Mouse (Mus musculus): Measurements from ENCODE around the gene Phospho1. TPM values are rescaled to one million over a fixed set of nuclear protein-coding genes. Genes with fewer than 3 reads are reported as not detected.
A peak's percentile ranks its signal among the peaks of the same experiment; 100 is the strongest.

The Phospho1 gene
- total RNA-seq (2015) (12.6 and 17.3 TPM in 2 replicates), total RNA-seq (2017) (2.3 TPM in 1 of 2 replicates, not detected in the other)

DNA sequence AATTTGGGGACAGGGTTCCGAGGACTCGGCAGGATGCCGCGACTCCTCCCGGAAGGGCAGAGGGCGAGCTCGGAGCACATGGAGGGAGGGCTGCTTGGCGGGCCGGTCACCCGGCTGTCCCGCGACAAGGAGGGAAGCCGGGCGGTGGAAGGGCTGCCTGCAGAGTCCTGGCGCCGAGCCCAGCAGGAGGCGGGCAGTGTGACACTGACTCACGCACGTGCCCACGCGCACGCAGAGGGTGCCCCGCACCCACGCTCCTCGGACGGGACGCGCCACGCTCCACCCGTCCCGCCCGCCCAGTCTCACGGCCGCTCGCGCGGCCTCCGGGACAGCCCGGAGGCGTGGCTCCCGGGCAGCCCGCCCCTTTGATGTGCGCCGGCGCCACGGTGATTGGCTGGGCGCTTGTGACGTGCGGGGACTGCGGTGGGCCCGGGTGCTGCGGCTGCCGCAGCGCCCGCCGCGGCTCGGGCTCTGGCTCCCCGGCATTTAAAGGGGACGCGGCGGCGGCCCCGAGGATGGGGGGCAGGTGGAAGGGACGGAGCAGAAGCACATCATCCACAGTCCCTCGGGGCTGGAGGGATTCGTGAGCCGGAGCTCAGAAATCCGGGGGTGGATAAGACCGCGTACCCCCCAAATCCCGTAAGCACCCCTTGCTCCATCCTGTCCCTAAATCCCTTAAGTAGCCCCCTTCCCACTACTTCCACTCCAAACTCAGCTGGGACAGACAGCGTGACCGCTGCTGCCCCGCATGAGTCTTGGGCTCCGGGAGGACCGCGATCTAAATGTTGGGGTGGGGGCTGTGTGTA lies at the start of gene Phospho1:
Phospho1 (plus strand) TSS at position 429 of the 806 bp plus-strand sequence.
- ATAC-seq (ENCODE audit: poor library complexity, severe bottlenecking), result peak; percentile 93

- ATAC-seq (ENCODE audit: poor library complexity, severe bottlenecking), result peak; percentile 83
Observed at GRCm38 (mm10) chr11:95777323-95778297, 46.7 kb upstream of the Phospho1 start.

- peak; percentile 53 for ATAC-seq (ENCODE audit: poor library complexity, severe bottlenecking)
Observed at GRCm38 (mm10) chr11:95778831-95779251, 45.5 kb upstream of the Phospho1 start.

GRCm38 (mm10) chr11:95779366-95779765 lies 44.9 kb upstream of the Phospho1 start:
- no peak for ATAC-seq (ENCODE audit: poor library complexity, severe bottlenecking)

DNA sequence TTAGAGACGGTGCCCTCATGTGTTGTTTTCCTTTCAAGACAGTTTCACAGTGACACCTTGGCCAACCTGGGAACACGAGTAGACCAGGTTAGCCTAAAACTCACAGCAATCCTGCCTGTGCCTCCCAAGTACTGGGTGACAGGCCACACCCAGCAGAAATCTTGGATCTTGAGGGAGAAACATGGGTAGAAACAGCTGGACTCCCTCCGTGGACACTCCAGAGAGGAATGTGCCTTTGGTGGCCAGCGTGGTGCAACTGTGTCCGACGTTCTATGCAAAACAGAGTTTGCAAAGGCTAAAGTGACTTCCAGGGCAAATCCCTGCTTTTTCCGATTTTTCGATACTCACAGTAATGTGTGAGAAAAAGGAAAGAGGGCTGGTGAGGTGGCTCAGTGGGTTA lies 43.8 kb upstream of the Phospho1 start:
- ATAC-seq (ENCODE audit: poor library complexity, severe bottlenecking), result no peak

GRCm38 (mm10) chr11:95781557-95781956 lies 42.7 kb upstream of the Phospho1 start:
- no peak for ATAC-seq (ENCODE audit: poor library complexity, severe bottlenecking)

DNA sequence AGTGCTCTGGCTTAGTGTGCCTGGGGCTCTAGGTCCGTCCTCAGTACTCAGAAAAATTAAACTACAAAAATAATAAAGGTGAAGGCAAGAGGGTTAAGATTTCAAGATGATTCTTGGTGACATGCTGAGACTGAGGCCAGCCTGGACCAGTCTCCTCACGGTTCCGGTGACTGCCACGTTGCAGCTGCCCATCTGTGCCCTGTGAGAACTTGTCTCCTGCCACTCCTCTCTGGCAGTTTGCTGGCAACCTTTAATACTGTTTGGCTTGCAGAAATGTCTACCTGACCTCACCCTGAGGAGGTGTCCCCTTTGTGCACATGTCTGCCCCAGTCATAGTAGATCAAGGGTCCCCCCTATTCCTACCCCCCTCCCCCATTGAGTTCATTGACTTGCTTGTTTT lies 40.8 kb upstream of the Phospho1 start:
- ATAC-seq (ENCODE audit: poor library complexity, severe bottlenecking), result no peak

- ATAC-seq (ENCODE audit: poor library complexity, severe bottlenecking), result peak; percentile 43; the same call in 1 of the 2 replicates
Observed at GRCm38 (mm10) chr11:95783958-95784357, 40.3 kb upstream of the Phospho1 start.

DNA sequence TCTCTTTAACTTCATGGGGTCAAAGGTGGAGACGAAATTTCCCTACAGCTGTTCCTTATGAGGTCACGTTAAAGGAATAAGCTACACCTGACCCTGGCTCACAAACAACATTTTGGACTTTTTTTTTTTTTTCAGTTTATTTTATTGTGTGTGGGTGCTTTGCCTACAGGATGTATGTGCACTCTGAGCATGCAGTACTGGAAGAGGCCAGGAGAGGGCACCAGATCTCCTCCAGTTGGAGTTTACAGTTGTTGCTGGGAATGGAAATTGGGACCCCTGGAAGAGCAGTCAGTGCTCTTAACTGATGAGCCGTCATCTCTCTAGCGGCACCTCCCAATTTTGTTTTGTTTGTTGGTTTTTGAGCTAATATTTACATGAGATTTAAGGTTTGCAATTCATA lies 38.6 kb upstream of the Phospho1 start:
- 0 out of 2 replicates have a peak, but pooled peaks have one; percentile 46 for ATAC-seq (ENCODE audit: poor library complexity, severe bottlenecking)

GRCm38 (mm10) chr11:95786511-95786910 lies 37.8 kb upstream of the Phospho1 start:
- no peak for ATAC-seq (ENCODE audit: poor library complexity, severe bottlenecking)

GRCm38 (mm10) chr11:95789451-95789891 lies 34.8 kb upstream of the Phospho1 start:
- peak; percentile 84 for ATAC-seq (ENCODE audit: poor library complexity, severe bottlenecking)

DNA sequence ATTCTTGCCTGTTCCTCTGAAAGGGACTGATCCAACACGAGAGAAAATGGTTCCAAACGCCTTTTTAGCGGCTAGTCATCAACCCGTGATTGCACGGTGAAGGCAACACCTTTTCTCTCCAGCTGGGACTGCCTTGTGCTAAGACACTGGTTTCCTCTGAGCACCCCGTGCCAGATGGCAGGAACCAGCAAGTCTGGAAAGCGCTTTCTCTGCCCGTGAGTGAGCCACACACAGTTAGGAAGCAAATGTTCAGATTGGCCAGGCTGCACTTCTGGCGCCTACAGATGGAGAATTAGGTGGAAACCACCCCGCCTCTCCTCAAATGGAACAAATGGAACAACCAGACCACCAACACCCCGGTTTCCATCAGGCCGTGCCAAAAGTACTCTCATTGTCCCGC lies 32.5 kb upstream of the Phospho1 start:
- ATAC-seq (ENCODE audit: poor library complexity, severe bottlenecking), result no peak

- ATAC-seq (ENCODE audit: poor library complexity, severe bottlenecking), result no peak
Observed at GRCm38 (mm10) chr11:95792950-95793509, 31.3 kb upstream of the Phospho1 start.

DNA sequence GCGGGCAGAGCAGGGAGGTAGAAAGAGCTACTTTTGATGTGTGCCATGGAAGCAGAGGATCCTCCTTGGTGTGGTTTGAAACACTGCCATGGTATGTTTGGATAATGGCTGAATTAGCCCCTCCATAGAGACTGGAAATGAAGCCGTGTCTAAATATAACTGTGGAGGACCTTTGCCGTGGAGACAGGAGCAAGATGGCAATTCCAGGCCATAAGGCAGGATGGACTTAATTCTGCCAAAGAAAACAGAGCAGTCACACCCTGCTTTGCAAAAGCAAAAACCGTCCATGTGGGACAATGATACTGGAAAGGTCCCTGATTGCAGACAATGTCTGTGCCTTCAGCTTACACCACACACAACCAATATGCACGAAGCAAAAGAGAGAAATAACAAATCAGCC lies 30.1 kb upstream of the Phospho1 start:
- no peak for ATAC-seq (ENCODE audit: poor library complexity, severe bottlenecking)

- 0 out of 2 replicates have a peak, but pooled peaks have one; percentile 29 for ATAC-seq (ENCODE audit: poor library complexity, severe bottlenecking)
Observed at GRCm38 (mm10) chr11:95795582-95795981, 28.7 kb upstream of the Phospho1 start.

DNA sequence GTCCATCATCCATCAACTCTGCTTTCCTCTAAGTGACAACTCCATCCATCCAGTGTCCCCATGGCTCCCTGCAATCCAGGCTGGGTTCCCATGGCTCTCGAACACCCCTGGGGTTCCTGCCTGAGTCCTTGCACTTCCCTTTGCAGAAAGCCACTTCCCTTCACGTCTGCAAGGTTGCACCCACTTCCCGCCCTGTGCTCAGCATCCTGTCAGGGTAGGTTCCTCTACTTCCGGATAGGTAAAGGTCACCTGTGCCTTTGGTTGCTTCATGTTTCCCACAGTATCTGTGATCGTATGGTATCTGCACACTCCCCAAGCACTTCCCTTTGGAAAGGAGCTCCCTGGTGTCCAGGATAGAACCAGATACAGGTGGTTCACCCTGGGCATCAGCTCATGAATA lies 19.3 kb upstream of the Phospho1 start:
- peak; percentile 72 for ATAC-seq (ENCODE audit: poor library complexity, severe bottlenecking)

DNA sequence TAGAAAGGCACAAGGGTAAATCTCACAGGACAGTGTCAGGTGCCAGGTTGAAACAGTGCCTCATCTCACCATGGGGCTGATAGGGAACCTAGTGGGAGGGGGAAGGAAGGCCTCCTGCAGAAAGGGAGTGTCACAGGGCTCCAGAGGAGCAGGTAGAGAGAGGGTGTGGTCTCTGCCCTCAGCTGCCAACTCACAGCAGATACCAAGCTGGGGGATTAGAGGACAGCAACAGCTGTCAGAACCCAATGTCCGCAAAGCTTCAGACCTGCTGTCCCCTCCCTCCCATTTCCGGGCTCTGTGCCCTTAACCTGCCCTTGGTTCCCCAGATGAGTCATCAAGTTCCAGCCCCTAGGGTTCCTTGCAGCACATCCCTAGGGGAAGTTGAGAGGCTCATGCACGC lies 18.8 kb upstream of the Phospho1 start:
- ATAC-seq (ENCODE audit: poor library complexity, severe bottlenecking), result peak; percentile 86

DNA sequence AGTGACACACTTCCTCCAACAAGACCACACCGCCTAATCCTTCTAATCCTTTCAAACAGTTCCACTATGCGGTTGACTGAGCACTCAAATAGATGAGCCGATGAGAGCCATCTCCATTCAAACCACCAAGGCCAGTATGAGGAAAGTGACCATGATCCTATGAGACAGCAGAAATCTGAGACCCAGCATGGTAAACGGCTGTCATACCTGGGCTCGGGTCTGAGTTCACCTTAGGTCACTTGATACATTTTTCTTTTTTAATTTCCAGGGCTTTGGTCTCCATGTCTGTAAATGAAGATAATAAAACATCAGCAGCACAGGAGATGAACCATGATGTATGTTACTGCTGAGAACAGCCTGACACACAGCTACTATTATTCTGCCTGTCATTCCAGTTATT lies 16.4 kb upstream of the Phospho1 start:
- no peak for ATAC-seq (ENCODE audit: poor library complexity, severe bottlenecking)

- no peak for ATAC-seq (ENCODE audit: poor library complexity, severe bottlenecking)
Observed at GRCm38 (mm10) chr11:95808448-95809011, 15.8 kb upstream of the Phospho1 start.

- no peak for ATAC-seq (ENCODE audit: poor library complexity, severe bottlenecking)
Observed at GRCm38 (mm10) chr11:95809603-95810002, 14.7 kb upstream of the Phospho1 start.
